ENCODE assay signal across 27 mouse cellular contexts in the genomic region with DNA sequence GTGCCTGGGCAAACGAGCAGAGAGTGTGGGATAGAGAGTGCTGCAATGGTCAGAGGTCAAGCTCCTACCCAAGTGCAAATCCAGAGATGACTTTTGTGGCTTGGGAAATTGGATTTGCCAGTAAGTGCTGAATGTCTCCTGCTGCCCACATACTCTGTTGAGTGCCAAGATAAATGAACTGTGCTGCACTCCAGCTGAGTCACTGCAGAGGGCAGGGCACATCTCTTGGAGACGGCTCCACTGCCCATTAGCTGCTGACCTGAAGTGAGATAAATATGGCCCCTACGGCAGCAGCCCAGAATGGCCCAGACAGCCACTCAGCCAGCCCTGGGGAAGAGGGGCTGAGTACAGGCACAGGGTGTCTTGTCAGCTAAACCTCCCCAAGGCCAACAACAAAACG. TPM values are rescaled to one million over a fixed set of nuclear protein-coding genes. Genes with fewer than 3 reads are reported as not detected.
DNase-seq lines count a peak whose midpoint lies in the region; ATAC-seq and TF ChIP-seq lines count a peak whose summit lies in the region.
"Had no signal": no experiment of that assay in that cellular context is flagged by ENCODE, and none has a peak within 500 bp of the region (broad histone marks: within the 10 kb centered on the region; RNA-seq: fewer than 3 reads in every experiment).

No protein-coding gene starts in this region.

- peak; percentile 14 to 33 for DNase-seq in adrenal gland, adult (ENCODE audit: inconsistent age in 2 of 2, low spot score in 1 of 2)
- no peak for DNase-seq in adrenal gland, adult 18-20 months (ENCODE audit: low spot score in 2 of 2)
- DNase-seq in liver, adult 2 months (ENCODE audit: extremely low read depth, low read depth, low spot score), result peak; percentile 30
- DNase-seq in liver, embryonic 11.5 days (ENCODE audit: low spot score), result no peak
- peak; percentile 11 to 38 for DNase-seq in adrenal gland, postnatal 36 days
- no peak for DNase-seq in thymus, adult 2 months
- no peak for DNase-seq in urinary bladder, postnatal 25 days (ENCODE audit: low spot score)
- no peak for DNase-seq in layer of hippocampus, adult 11-12 months (ENCODE audit: low spot score)
- DNase-seq: cerebellum, postnatal 10 days; gastrocnemius, adult 2 months; heart, postnatal 36 days; kidney, adult 18-20 months; kidney, postnatal 10 days; left cerebral cortex, postnatal 4 days; liver; lung, adult 18-20 months; lung, postnatal 14 days; right cerebral cortex, postnatal 25 days had no signal

- H3K9ac ChIP-seq in liver, adult 2 months (ENCODE audit: low read depth, low read length), result no peak overlapping the region
- H3K9ac ChIP-seq in liver, embryonic 11.5 days (ENCODE audit: low read depth, low read length), result no peak overlapping the region
- H3K9ac ChIP-seq: embryonic facial prominence, embryonic 13.5 days; heart, embryonic 13.5 days; midbrain, embryonic 15.5 days; neural tube, embryonic 15.5 days had no signal

- no peak overlapping the region for H3K4me3 ChIP-seq in liver, adult 2 months (ENCODE audit: insufficient read depth, low read depth, low read length)
- H3K4me3 ChIP-seq in liver, embryonic 11.5 days (ENCODE audit: low read depth, low read length), result no peak overlapping the region
- no peak overlapping the region for H3K4me3 ChIP-seq in thymus, adult 2 months (ENCODE audit: control insufficient read depth, insufficient read depth, low read length)
- H3K4me3 ChIP-seq: embryonic facial prominence, embryonic 13.5 days; forebrain, embryonic 10.5 days; gastrocnemius, adult 2 months; heart, embryonic 13.5 days; left cerebral cortex, adult 2 months; midbrain, embryonic 15.5 days; neural tube, embryonic 15.5 days had no signal

- TF ChIP-seq POLR2A in liver, adult 2 months (IDR thresholded peaks at IDR 0.05; ENCODE audit: extremely low read depth, insufficient read depth, low read length), result no peak
- TF ChIP-seq POLR2A in thymus, adult 2 months (IDR thresholded peaks at IDR 0.05; ENCODE audit: control insufficient read depth, extremely low read depth, insufficient read depth, low read length, poor library complexity), result no peak

- WGBS in liver, adult 2 months, result 34% methylated on average over 4 of the region's 4 CpGs
- 54% methylated on average over 4 of the region's 4 CpGs for WGBS in liver, embryonic 11.5 days
- WGBS in thymus, adult 2 months, result 71% methylated on average over 4 of the region's 4 CpGs

- no peaks in the 10 kb centered on the region for H3K4me1 ChIP-seq in liver, adult 2 months (ENCODE audit: control insufficient read depth, insufficient read depth, low read length)
- no peaks in the 10 kb centered on the region for H3K4me1 ChIP-seq in liver, embryonic 11.5 days (replicated peaks; ENCODE audit: control insufficient read depth, insufficient read depth, low read length)
- H3K4me1 ChIP-seq in thymus, adult 2 months (replicated peaks; ENCODE audit: control insufficient read depth, insufficient read depth, low read length), result no peaks in the 10 kb centered on the region
- H3K4me1 ChIP-seq: embryonic facial prominence, embryonic 13.5 days; forebrain, embryonic 10.5 days; midbrain, embryonic 15.5 days; neural tube, embryonic 15.5 days had no signal

- TF ChIP-seq CTCF in liver, adult 2 months (IDR thresholded peaks at IDR 0.05; ENCODE audit: low read depth, low read length), result no peak
- no peak for TF ChIP-seq CTCF in thymus, adult 2 months (IDR thresholded peaks at IDR 0.05; ENCODE audit: borderline replicate concordance, control insufficient read depth, extremely low read depth, insufficient read depth, low read length, poor library complexity)

- H3K79me2 ChIP-seq in liver, adult 2 months (ENCODE audit: control insufficient read depth, insufficient read depth, low read length), result no peaks in the 10 kb centered on the region

- H3K27ac ChIP-seq in liver, adult 2 months (replicated peaks; ENCODE audit: insufficient read depth, low read depth, low read length), result no peak overlapping the region
- H3K27ac ChIP-seq in liver, embryonic 11.5 days (ENCODE audit: low read depth, low read length), result no peak overlapping the region
- H3K27ac ChIP-seq in thymus, adult 2 months (ENCODE audit: control insufficient read depth, insufficient read depth, low read length), result no peak overlapping the region
- H3K27ac ChIP-seq: embryonic facial prominence, embryonic 13.5 days; forebrain, embryonic 10.5 days; gastrocnemius, adult 2 months; heart, embryonic 13.5 days; left cerebral cortex, adult 2 months; midbrain, embryonic 15.5 days; neural tube, embryonic 15.5 days had no signal

- peaks cover 24% of the 10 kb centered on the region; the same call in 1 of the 2 replicates for H3K36me3 ChIP-seq in liver, adult 2 months (ENCODE audit: control insufficient read depth, insufficient read depth, low read length)
- H3K36me3 ChIP-seq in liver, embryonic 11.5 days (ENCODE audit: control insufficient read depth, insufficient read depth, low read length), result no peaks in the 10 kb centered on the region
- H3K36me3 ChIP-seq in thymus, adult 2 months (ENCODE audit: control insufficient read depth, insufficient read depth, low read length), result no peaks in the 10 kb centered on the region
- H3K36me3 ChIP-seq: embryonic facial prominence, embryonic 13.5 days; forebrain, embryonic 10.5 days; heart, embryonic 13.5 days; midbrain, embryonic 15.5 days; neural tube, embryonic 15.5 days had no signal

- no peaks in the 10 kb centered on the region for H3K27me3 ChIP-seq in liver, adult 2 months (ENCODE audit: control insufficient read depth, insufficient read depth, low read length)
- no peaks in the 10 kb centered on the region for H3K27me3 ChIP-seq in liver, embryonic 11.5 days (replicated peaks; ENCODE audit: control insufficient read depth, insufficient read depth, low read length)
- H3K27me3 ChIP-seq in thymus, adult 2 months (ENCODE audit: control insufficient read depth, insufficient read depth, low read length), result no peaks in the 10 kb centered on the region
- H3K27me3 ChIP-seq: CH12.LX; embryonic facial prominence, embryonic 13.5 days; heart, embryonic 13.5 days; midbrain, embryonic 15.5 days; neural tube, embryonic 15.5 days had no signal

- no peak for ATAC-seq in liver, embryonic 11.5 days (replicated peaks; ENCODE audit: low FRiP score)
- ATAC-seq: midbrain, embryonic 15.5 days had no signal

- no peak overlapping the region for H3K4me2 ChIP-seq in liver, embryonic 11.5 days
- H3K4me2 ChIP-seq: embryonic facial prominence, embryonic 13.5 days; heart, embryonic 13.5 days; midbrain, embryonic 15.5 days; neural tube, embryonic 15.5 days had no signal

- no peaks in the 10 kb centered on the region for H3K9me3 ChIP-seq in liver, embryonic 11.5 days (ENCODE audit: control insufficient read depth, low read length)
- H3K9me3 ChIP-seq: embryonic facial prominence, embryonic 13.5 days; forebrain, embryonic 10.5 days; heart, embryonic 13.5 days; midbrain, embryonic 15.5 days; neural tube, embryonic 15.5 days had no signal

RNA-seq across cellular contexts. Expression of a gene that starts 25.2 kb away (rescaled TPM):
- under 1 TPM; 0.23 to 0.83 TPM for total RNA-seq in adrenal gland, adult 18-20 months (2021)
- total RNA-seq in liver, adult 2 months (2014; rRNA removed), result 22.8 and 62.7 TPM in 2 replicates
- polyA plus RNA-seq in liver, adult 2 months (2012; rRNA removed), result 31.1 and 47.9 TPM in 2 replicates
- 3.4 and 4.6 TPM in 2 replicates for polyA plus RNA-seq in liver, embryonic 11.5 days (2014; fragmentation: Nextera tagmentation; extraction: Ambion mirVana)
- 1 to 10 TPM in 1 of 2 experiments, under 1 TPM in 1; 0.26 to 1.1 TPM for total RNA-seq in adrenal gland, postnatal 36 days (2021)
- 2.8 and 3.0 TPM in 2 replicates for polyA plus RNA-seq in thymus, adult 2 months (2012; rRNA removed)
- total RNA-seq: megakaryocyte, adult 5-6 weeks; MEL had no signal

RNA-seq across cellular contexts. Expression of a gene that starts 26.4 kb away (rescaled TPM):
- total RNA-seq in adrenal gland, adult 18-20 months (2021), result 10 to 100 TPM in 1 of 2 experiments, 1 to 10 TPM in 1; 6.9 to 10.4 TPM
- total RNA-seq in liver, adult 2 months (2014; rRNA removed), result 0.09 and 0.74 TPM in 2 replicates
- polyA plus RNA-seq in liver, adult 2 months (2012; rRNA removed), result 2.8 TPM in 2 replicates
- polyA plus RNA-seq in liver, embryonic 11.5 days (2014; fragmentation: Nextera tagmentation; extraction: Ambion mirVana), result 30.4 and 32.8 TPM in 2 replicates
- total RNA-seq in adrenal gland, postnatal 36 days (2021), result 10 to 100 TPM in 1 of 2 experiments, 1 to 10 TPM in 1; 7.1 to 15.8 TPM
- 45.3 and 51.5 TPM in 2 replicates for polyA plus RNA-seq in thymus, adult 2 months (2012; rRNA removed)
- total RNA-seq: MEL had no signal

Comparison
In these comparisons a context has a peak if more than half of its experiments do, and no peak if none do; other contexts are left out.
1. DNase-seq: peak in adrenal gland, adult (2 of 2), liver, adult 2 months (single experiment) and adrenal gland, postnatal 36 days (2 of 2); none in adrenal gland, adult 18-20 months (0 of 2), liver, embryonic 11.5 days (single experiment), thymus, adult 2 months (single experiment), urinary bladder, postnatal 25 days (single experiment) and layer of hippocampus, adult 11-12 months (single experiment).
2. RNA of a gene that starts 25.2 kb away (total RNA-seq): 22.8 to 62.7 TPM in liver, adult 2 months; 0.26 to 1.1 TPM in adrenal gland, postnatal 36 days and 0.23 to 0.83 TPM in adrenal gland, adult 18-20 months; every median in the first group is over 10 times any median in the second.